Mouse (Mus musculus) heart, embryonic 10.5 days (tissue): Measurements from ENCODE around the gene Ergic1. TPM values are rescaled to one million over a fixed set of nuclear protein-coding genes. Genes with fewer than 3 reads are reported as not detected.

ENCODE experiments used
- DNase-seq: peaks from one replicate; pipeline ENCODE4 v3.0.0-alpha.2; 2017; ENCODE audit warnings: low spot score
- H3K27ac ChIP-seq: fragments of 300-500 bp; sonication (generic); 2 replicates; pipeline ENCODE4 v1.5.1; 2016; ENCODE audit warnings: mild to moderate bottlenecking
- H3K27me3 ChIP-seq: fragments of 300-500 bp; sonication (generic); 2 replicates; pipeline ENCODE4 v1.6.1; 2016; ENCODE audit warnings: mild to moderate bottlenecking; ENCODE audit not compliant: poor library complexity, insufficient read depth, severe bottlenecking
- H3K36me3 ChIP-seq: fragments of 300-500 bp; sonication (generic); 2 replicates; pipeline ENCODE4 v1.6.1; 2016; ENCODE audit warnings: mild to moderate bottlenecking, moderate library complexity
- H3K4me1 ChIP-seq: fragments of 300-500 bp; sonication (generic); 2 replicates; pipeline ENCODE4 v1.6.1; 2016; ENCODE audit warnings: mild to moderate bottlenecking
- H3K4me3 ChIP-seq: fragments of 300-500 bp; sonication (generic); 2 replicates; pipeline ENCODE4 v1.5.1; 2016; ENCODE audit warnings: mild to moderate bottlenecking, moderate library complexity
- H3K9me3 ChIP-seq: fragments of 300-500 bp; sonication (generic); 2 replicates; pipeline ENCODE4 v1.6.1; 2016; ENCODE audit warnings: mild to moderate bottlenecking, moderate library complexity
- WGBS: fragments of 180-500 bp; shearing (Covaris S2); methylation state at CpG from one replicate; pipeline ENCODE4 v1.1.7; 2016; 5-methylcytosine and 5-hydroxymethylcytosine counted together
- polyA plus RNA-seq: library from polyadenylated mRNA; unstranded; fragments of >200 nt; fragmentation: Nextera tagmentation; extraction: Ambion mirVana; gene quantifications from 2 replicates; pipeline ENCODE4 v1.2.1, GENCODE M21; 2016

Gene Ergic1
- polyA plus RNA-seq, 1 experiment from 2014 or later: 150 TPM

GRCm38 (mm10) chr17:26547771-26548170 lies 13.5 kb upstream of the Ergic1 start:
- no peak overlapping the region for H3K4me3 ChIP-seq
- H3K27me3 ChIP-seq: peaks cover 13% of the 10 kb centered on the region
- peaks cover 46% of the 10 kb centered on the region for H3K4me1 ChIP-seq
- 37% methylated on average over 7 of the region's 7 CpGs for WGBS
- peak overlapping the region; percentile 54 for H3K27ac ChIP-seq
- no peak for DNase-seq
- H3K9me3 ChIP-seq: no peaks in the 10 kb centered on the region
- H3K36me3 ChIP-seq: no peaks in the 10 kb centered on the region

- 11% methylated on average over 4 of the region's 5 CpGs for WGBS
- no peaks in the 10 kb centered on the region for H3K9me3 ChIP-seq
- H3K4me3 ChIP-seq: peak overlapping the region; percentile 6; the same call in 1 of the 2 replicates
- no peaks in the 10 kb centered on the region for H3K36me3 ChIP-seq
- DNase-seq: no peak
- H3K27ac ChIP-seq: peak overlapping the region; percentile 54
- peaks cover 13% of the 10 kb centered on the region for H3K27me3 ChIP-seq
- peaks cover 46% of the 10 kb centered on the region for H3K4me1 ChIP-seq
Measured at GRCm38 (mm10) chr17:26548566-26548965, 12.7 kb upstream of the Ergic1 start.

GRCm38 (mm10) chr17:26549148-26549809 lies 12.0 kb upstream of the Ergic1 start:
- no peak for DNase-seq

GRCm38 (mm10) chr17:26551104-26551503 lies 10.2 kb upstream of the Ergic1 start:
- H3K4me1 ChIP-seq: peaks cover 39% of the 10 kb centered on the region
- peaks cover 13% of the 10 kb centered on the region for H3K27me3 ChIP-seq
- H3K4me3 ChIP-seq: no peak overlapping the region
- no peaks in the 10 kb centered on the region for H3K9me3 ChIP-seq
- H3K36me3 ChIP-seq: no peaks in the 10 kb centered on the region
- no peak overlapping the region for H3K27ac ChIP-seq
- DNase-seq: no peak
- WGBS: 83% methylated on average over 6 of the region's 6 CpGs

More at GRCm38 (mm10) chr17:26549148-26549809, 12.0 kb upstream of the Ergic1 start:
- H3K27ac ChIP-seq: peak overlapping the region; percentile 54
- no peaks in the 10 kb centered on the region for H3K9me3 ChIP-seq
- no peaks in the 10 kb centered on the region for H3K36me3 ChIP-seq
- H3K4me1 ChIP-seq: peaks cover 46% of the 10 kb centered on the region
- peaks cover 13% of the 10 kb centered on the region for H3K27me3 ChIP-seq
- H3K4me3 ChIP-seq: peak overlapping the region; percentile 16; the same call in 1 of the 2 replicates
- 14% methylated on average over 12 of the region's 12 CpGs for WGBS

- 73% methylated on average over 3 of the region's 3 CpGs for WGBS
- peaks cover 33% of the 10 kb centered on the region for H3K4me1 ChIP-seq
Measured at GRCm38 (mm10) chr17:26553033-26553432, 8.3 kb upstream of the Ergic1 start.

GRCm38 (mm10) chr17:26560526-26561289 lies 581 bp upstream of the Ergic1 start:
- H3K4me3 ChIP-seq: peak overlapping the region; percentile 95
- DNase-seq: no peak
- no peaks in the 10 kb centered on the region for H3K27me3 ChIP-seq
- peak overlapping the region; percentile 95 for H3K27ac ChIP-seq
- H3K36me3 ChIP-seq: peaks cover 27% of the 10 kb centered on the region
- WGBS: 35% methylated on average over 9 of the region's 9 CpGs
- no peaks in the 10 kb centered on the region for H3K9me3 ChIP-seq
- peaks cover 46% of the 10 kb centered on the region for H3K4me1 ChIP-seq

More at GRCm38 (mm10) chr17:26553033-26553432, 8.3 kb upstream of the Ergic1 start:
- Histone ChIP-seq H3K36me3 (no peaks in the 10 kb centered on the region), H3K9me3 (no peaks in the 10 kb centered on the region), H3K4me3 (no peak overlapping the region), H3K27me3 (peaks cover 13% of the 10 kb centered on the region), H3K27ac (no peak overlapping the region)
- no peak for DNase-seq

GRCm38 (mm10) chr17:26561651-26562181 lies 427 bp downstream of the Ergic1 start, which contains the start of gene Dusp1:
TSS of gene Dusp1 (minus strand) at chr17:26562128.
- WGBS: 2% methylated on average over 25 of the region's 25 CpGs
- Histone ChIP-seq H3K27ac (peak within 1 kb of the TSS; percentile 95), H3K4me3 (peak within 1 kb of the TSS; percentile 95), H3K4me1 (peaks cover 47% of the 10 kb centered on the region), H3K9me3 (no peaks in the 10 kb centered on the region), H3K27me3 (no peaks in the 10 kb centered on the region), H3K36me3 (peaks cover 37% of the 10 kb centered on the region)
- DNase-seq: no peak

GRCm38 (mm10) chr17:26562292-26562691 lies 1.0 kb downstream of the Ergic1 start:
- Histone ChIP-seq H3K27me3 (no peaks in the 10 kb centered on the region), H3K36me3 (peaks cover 42% of the 10 kb centered on the region), H3K4me1 (peaks cover 53% of the 10 kb centered on the region), H3K9me3 (no peaks in the 10 kb centered on the region), H3K4me3 (peak overlapping the region; percentile 95), H3K27ac (peak overlapping the region; percentile 95)
- DNase-seq: no peak
- 70% methylated on average over 4 of the region's 4 CpGs for WGBS

- 91% methylated on average over 6 of the region's 6 CpGs for WGBS
- no peaks in the 10 kb centered on the region for H3K9me3 ChIP-seq
- no peak for DNase-seq
- H3K27ac ChIP-seq: peak overlapping the region; percentile 44
- no peak overlapping the region for H3K4me3 ChIP-seq
- peaks cover 56% of the 10 kb centered on the region for H3K4me1 ChIP-seq
- no peaks in the 10 kb centered on the region for H3K27me3 ChIP-seq
- peaks cover 53% of the 10 kb centered on the region for H3K36me3 ChIP-seq
Measured at GRCm38 (mm10) chr17:26563476-26563875, 2.2 kb downstream of the Ergic1 start.

- Histone ChIP-seq H3K9me3 (no peaks in the 10 kb centered on the region), H3K4me1 (peaks cover 56% of the 10 kb centered on the region), H3K27ac (no peak overlapping the region), H3K36me3 (peaks cover 62% of the 10 kb centered on the region), H3K4me3 (no peak overlapping the region), H3K27me3 (no peaks in the 10 kb centered on the region)
- DNase-seq: no peak
- 67% methylated on average over 9 of the region's 9 CpGs for whole genome bisulfite sequencing
Measured at GRCm38 (mm10) chr17:26564439-26564838, 3.1 kb downstream of the Ergic1 start.

- peak overlapping the region; percentile 18; the same call in 1 of the 2 replicates for H3K27ac ChIP-seq
Measured at GRCm38 (mm10) chr17:26567142-26567817, 6.0 kb downstream of the Ergic1 start.

GRCm38 (mm10) chr17:26567818-26568173 lies 6.5 kb downstream of the Ergic1 start:
- no peak overlapping the region for H3K4me3 ChIP-seq
- peaks cover 92% of the 10 kb centered on the region for H3K36me3 ChIP-seq
- no peaks in the 10 kb centered on the region for H3K9me3 ChIP-seq
- DNase-seq: no peak
- no peaks in the 10 kb centered on the region for H3K27me3 ChIP-seq
- H3K27ac ChIP-seq: no peak overlapping the region
- 95% methylated on average over 4 of the region's 4 CpGs for WGBS
- H3K4me1 ChIP-seq: peaks cover 49% of the 10 kb centered on the region

More at GRCm38 (mm10) chr17:26567142-26567817, 6.0 kb downstream of the Ergic1 start:
- WGBS: 82% methylated on average over 8 of the region's 8 CpGs
- Histone ChIP-seq H3K4me1 (peaks cover 54% of the 10 kb centered on the region), H3K36me3 (peaks cover 87% of the 10 kb centered on the region), H3K27me3 (no peaks in the 10 kb centered on the region), H3K9me3 (no peaks in the 10 kb centered on the region), H3K4me3 (no peak overlapping the region)
- no peak for DNase-seq
